Mouse (Mus musculus) yolk sac, embryonic 10.5 days (tissue): ENCODE data around the gene Psmc3ip.
A peak's percentile ranks its signal among the peaks of the same experiment; 100 is the strongest.
"Not testable (repeated sequence)": the region's sequence is repeated elsewhere in the genome, so short reads cannot be mapped to it uniquely, and the experiment has no call there.

ENCODE experiments used
- DNase-seq: peaks from one replicate; pipeline ENCODE4 v3.0.0-alpha.2; 2017; ENCODE audit warnings: low spot score

Gene Psmc3ip

GRCm38 (mm10) chr11:101095314-101096024 is at the start of gene Psmc3ip:
TSS of gene Psmc3ip (minus strand) at chr11:101095436.
- DNase-seq = peak; percentile 95

- peak; percentile 15 for DNase-seq
These were observed 48.3 kb upstream of the Psmc3ip start for GRCm38 (mm10) chr11:101143338-101144225.

- DNase-seq = no peak
These were observed 47.2 kb upstream of the Psmc3ip start for GRCm38 (mm10) chr11:101142215-101142967.

- no peak for DNase-seq
These were observed 45.9 kb upstream of the Psmc3ip start for GRCm38 (mm10) chr11:101141088-101141487.

- DNase-seq = peak; percentile 23
These were observed 45.1 kb upstream of the Psmc3ip start for GRCm38 (mm10) chr11:101140164-101140819.

- DNase-seq = peak; percentile 38
These were observed 43.4 kb upstream of the Psmc3ip start for GRCm38 (mm10) chr11:101138536-101139181.

GRCm38 (mm10) chr11:101137000-101137399 is 41.8 kb upstream of the Psmc3ip start:
- DNase-seq = no peak

GRCm38 (mm10) chr11:101134217-101134865 is 39.1 kb upstream of the Psmc3ip start:
- DNase-seq = no peak

- DNase-seq = no peak
These were observed 37.8 kb upstream of the Psmc3ip start for GRCm38 (mm10) chr11:101133037-101133436.

- DNase-seq = no peak
These were observed 36.5 kb upstream of the Psmc3ip start for GRCm38 (mm10) chr11:101131701-101132100.

- DNase-seq = no peak
These were observed 36.0 kb upstream of the Psmc3ip start for GRCm38 (mm10) chr11:101131187-101131586.

GRCm38 (mm10) chr11:101130056-101130756 is 35.0 kb upstream of the Psmc3ip start:
- no peak for DNase-seq

GRCm38 (mm10) chr11:101128996-101129577 is 33.9 kb upstream of the Psmc3ip start:
- no peak for DNase-seq

GRCm38 (mm10) chr11:101127075-101127474 is 31.8 kb upstream of the Psmc3ip start:
- DNase-seq = no peak

GRCm38 (mm10) chr11:101125008-101125407 is 29.8 kb upstream of the Psmc3ip start:
- not testable (repeated sequence) for DNase-seq

- DNase-seq = not testable (repeated sequence)
These were observed 29.3 kb upstream of the Psmc3ip start for GRCm38 (mm10) chr11:101124494-101124893.

GRCm38 (mm10) chr11:101120545-101121188 is 25.4 kb upstream of the Psmc3ip start:
- no peak for DNase-seq

GRCm38 (mm10) chr11:101119761-101120544 is 24.7 kb upstream of the Psmc3ip start, which contains the start of the genes Retreg3 and Tubg1:
TSS of gene Retreg3 (minus strand) at chr11:101119893.
TSS of gene Tubg1 (plus strand) at chr11:101119938.
- DNase-seq = peak; percentile 99
